ENCODE assay signal across 18 mouse cellular contexts in genomic region chr1:91612912-91613311, GRCm38 (mm10).
DNase-seq lines count a peak whose midpoint lies in the region; ATAC-seq and TF ChIP-seq lines count a peak whose summit lies in the region.
"Had no signal": no experiment of that assay in that cellular context is flagged by ENCODE, and none has a peak within 500 bp of the region (broad histone marks: within the 10 kb centered on the region; RNA-seq: fewer than 3 reads in every experiment).

No protein-coding gene starts in this region.

- intact Hi-C loops in left cerebral cortex, postnatal 4 days (cut with DNase I) = no loop called here
- intact Hi-C loops in left cerebral cortex, postnatal 36 days (cut with DNase I) = no loop called here

- peak; percentile 82 for DNase-seq in lung, postnatal 0 days (ENCODE audit: low spot score)
- no peak for DNase-seq in lung, postnatal 10 days
- DNase-seq in 3T3-L1 (ENCODE audit: low read depth, low spot score) (peak; percentile 82), NIH3T3 (ENCODE audit: low read depth) (peak; percentile 76)
- DNase-seq in left cerebral cortex, postnatal 4 days = no peak
- DNase-seq in left cerebral cortex, postnatal 36 days (ENCODE audit: low spot score in 2 of 2) = no peak
- DNase-seq: adrenal gland, postnatal 25 days; cerebellum, adult 11 months; cerebellum, postnatal 14 days; embryo, embryonic 11 days; kidney, adult 2 months; kidney, postnatal 25 days had no signal

- peaks cover 4% of the 10 kb centered on the region; the same call in 1 of the 2 replicates for H3K4me1 ChIP-seq in lung, postnatal 0 days (ENCODE audit: insufficient read depth, low read depth, low read length)
- peaks cover 70% of the 10 kb centered on the region for H3K4me1 ChIP-seq in limb, embryonic 15.5 days
- H3K4me1 ChIP-seq: midbrain, embryonic 13.5 days had no signal

- no peaks in the 10 kb centered on the region for H3K36me3 ChIP-seq in lung, postnatal 0 days (ENCODE audit: insufficient read depth, low read length)
- no peaks in the 10 kb centered on the region for H3K36me3 ChIP-seq in limb, embryonic 15.5 days
- H3K36me3 ChIP-seq: G1E; heart, embryonic 10.5 days; midbrain, embryonic 13.5 days; neural tube, embryonic 13.5 days had no signal

- WGBS in lung, postnatal 0 days = 35% methylated on average over 3 of the region's 3 CpGs
- WGBS in limb, embryonic 15.5 days = 32% methylated on average over 3 of the region's 3 CpGs

- peak; percentile 20; the same call in 1 of the 2 replicates for TF ChIP-seq EP300 in lung, postnatal 0 days (IDR thresholded peaks at IDR 0.05)

- no peaks in the 10 kb centered on the region for H3K9me3 ChIP-seq in lung, postnatal 0 days (ENCODE audit: low read length)
- H3K9me3 ChIP-seq in limb, embryonic 15.5 days = no peaks in the 10 kb centered on the region
- H3K9me3 ChIP-seq: G1E; heart, embryonic 10.5 days; midbrain, embryonic 13.5 days; neural tube, embryonic 13.5 days had no signal

- H3K27ac ChIP-seq in lung, postnatal 0 days (ENCODE audit: low read length) = peak overlapping the region; percentile 72
- H3K27ac ChIP-seq in limb, embryonic 15.5 days = peak overlapping the region; percentile 79; the same call in 1 of the 2 replicates
- H3K27ac ChIP-seq: heart, embryonic 10.5 days; midbrain, embryonic 13.5 days; neural tube, embryonic 13.5 days had no signal

- H3K27me3 ChIP-seq in lung, postnatal 0 days (replicated peaks; ENCODE audit: insufficient read depth, low read length) = no peaks in the 10 kb centered on the region
- peaks cover 11% of the 10 kb centered on the region; the same call in 1 of the 2 replicates for H3K27me3 ChIP-seq in limb, embryonic 15.5 days
- H3K27me3 ChIP-seq: neural tube, embryonic 13.5 days had no signal

- no peak overlapping the region for H3K4me2 ChIP-seq in lung, postnatal 0 days (replicated peaks; ENCODE audit: low read depth, low read length)
- no peak overlapping the region for H3K4me2 ChIP-seq in limb, embryonic 15.5 days
- H3K4me2 ChIP-seq: midbrain, embryonic 13.5 days; neural tube, embryonic 13.5 days had no signal

- no peak overlapping the region for H3K9ac ChIP-seq in lung, postnatal 0 days (replicated peaks; ENCODE audit: low read depth)
- H3K9ac ChIP-seq in limb, embryonic 15.5 days = no peak overlapping the region
- H3K9ac ChIP-seq: midbrain, embryonic 13.5 days; neural tube, embryonic 13.5 days had no signal

- H3K4me3 ChIP-seq in lung, postnatal 0 days (ENCODE audit: low read depth, low read length) = no peak overlapping the region
- no peak overlapping the region for H3K4me3 ChIP-seq in limb, embryonic 15.5 days
- H3K4me3 ChIP-seq: heart, embryonic 10.5 days; midbrain, embryonic 13.5 days; neural tube, embryonic 13.5 days had no signal

- ATAC-seq in lung, postnatal 0 days = peak; percentile 93
- no peak for ATAC-seq in limb, embryonic 15.5 days (ENCODE audit: insufficient number of reproducible peaks, low FRiP score, low TSS enrichment, low read depth)
- ATAC-seq: CD4-positive, CD25-positive, alpha-beta regulatory T cell, adult 4 months; midbrain, embryonic 13.5 days had no signal

- no peak for TF ChIP-seq CTCF in lung, postnatal 0 days (IDR thresholded peaks at IDR 0.05)

Comparison
In these comparisons a context has a peak if more than half of its experiments do, and no peak if none do; other contexts are left out.
1. DNase-seq: peak in lung, postnatal 0 days (single experiment), 3T3-L1 (single experiment) and NIH3T3 (single experiment); none in lung, postnatal 10 days (single experiment), left cerebral cortex, postnatal 4 days (single experiment) and left cerebral cortex, postnatal 36 days (0 of 2).